Mouse (Mus musculus) kidney, postnatal 0 days (tissue): ENCODE measurements around the gene Gm42906. TPM values are rescaled to one million over a fixed set of nuclear protein-coding genes. Genes with fewer than 3 reads are reported as not detected.

Experiments used
- ATAC-seq: fragments of 200-750 bp; cut with Nextera tagmentation; replicated peaks from 2 replicates; pipeline ENCODE4 v1.8.0; 2017; ENCODE audit warnings: low read depth, moderate number of reproducible peaks, moderate TSS enrichment, moderate library complexity; ENCODE audit not compliant: low FRiP score
- DNase-seq: peaks from one replicate; pipeline ENCODE4 v3.0.0-alpha.2; 2016; ENCODE audit warnings: low spot score
- H3K27ac ChIP-seq: fragments of 300-500 bp; sonication (generic); 2 replicates; pipeline ENCODE4 v1.5.1; 2014; ENCODE audit warnings: mild to moderate bottlenecking
- H3K27me3 ChIP-seq: fragments of 300-500 bp; sonication (generic); 2 replicates; pipeline ENCODE4 v1.6.1; 2014; ENCODE audit warnings: low read length, mixed read lengths; ENCODE audit not compliant: insufficient read depth
- H3K36me3 ChIP-seq: fragments of 300-500 bp; sonication (generic); 2 replicates; pipeline ENCODE4 v1.6.1; 2014; ENCODE audit warnings: low read length, mixed read lengths; ENCODE audit not compliant: insufficient read depth
- H3K4me1 ChIP-seq: fragments of 300-500 bp; sonication (generic); replicated peaks from 2 replicates; pipeline ENCODE4 v1.6.1; 2014; ENCODE audit warnings: antibody characterized with exemption, low read length, mixed read lengths; ENCODE audit not compliant: insufficient read depth
- H3K4me2 ChIP-seq: fragments of 300-500 bp; sonication (generic); 2 replicates; pipeline ENCODE4 v1.6.1; 2014; ENCODE audit warnings: mild to moderate bottlenecking, low read length, moderate library complexity, mixed read lengths
- H3K4me3 ChIP-seq: fragments of 300-500 bp; sonication (generic); replicated peaks from 2 replicates; pipeline ENCODE4 v1.5.1; 2014; ENCODE audit warnings: low read depth, low read length
- H3K9ac ChIP-seq: fragments of 300-500 bp; sonication (generic); 2 replicates; pipeline ENCODE4 v1.6.1; 2014; ENCODE audit warnings: low read depth, low read length
- H3K9me3 ChIP-seq: fragments of 300-500 bp; sonication (generic); replicated peaks from 2 replicates; pipeline ENCODE4 v1.6.1; 2016; ENCODE audit warnings: low read length, inconsistent platforms, mixed read lengths
- CTCF ChIP-seq: IDR thresholded peaks from 2 replicates; pipeline ENCODE4 v1.5.1; 2016; ENCODE audit warnings: antibody characterized with exemption, low read depth, mild to moderate bottlenecking, moderate library complexity
- WGBS: fragments of 180-500 bp; shearing (Covaris S2); extraction: QIAGEN DNeasy Blood & Tissue Kit; methylation state at CpG from one replicate; pipeline ENCODE4 v1.1.7; 2014; 5-methylcytosine and 5-hydroxymethylcytosine counted together
- polyA plus RNA-seq: library from polyadenylated mRNA; unstranded; fragments of >200 nt; fragmentation: Nextera tagmentation; extraction: Ambion mirVana; gene quantifications from 2 replicates; pipeline ENCODE4 v1.2.1, GENCODE M21; 2015

The Gm42906 gene
- polyA plus RNA-seq, 1 experiment from 2014 or later = not detected

GRCm38 (mm10) chr5:151175897-151176313, 252.1 kb downstream of the Gm42906 start:
- no peak overlapping the region for H3K4me2 ChIP-seq
- no peak for TF ChIP-seq CTCF

DNA sequence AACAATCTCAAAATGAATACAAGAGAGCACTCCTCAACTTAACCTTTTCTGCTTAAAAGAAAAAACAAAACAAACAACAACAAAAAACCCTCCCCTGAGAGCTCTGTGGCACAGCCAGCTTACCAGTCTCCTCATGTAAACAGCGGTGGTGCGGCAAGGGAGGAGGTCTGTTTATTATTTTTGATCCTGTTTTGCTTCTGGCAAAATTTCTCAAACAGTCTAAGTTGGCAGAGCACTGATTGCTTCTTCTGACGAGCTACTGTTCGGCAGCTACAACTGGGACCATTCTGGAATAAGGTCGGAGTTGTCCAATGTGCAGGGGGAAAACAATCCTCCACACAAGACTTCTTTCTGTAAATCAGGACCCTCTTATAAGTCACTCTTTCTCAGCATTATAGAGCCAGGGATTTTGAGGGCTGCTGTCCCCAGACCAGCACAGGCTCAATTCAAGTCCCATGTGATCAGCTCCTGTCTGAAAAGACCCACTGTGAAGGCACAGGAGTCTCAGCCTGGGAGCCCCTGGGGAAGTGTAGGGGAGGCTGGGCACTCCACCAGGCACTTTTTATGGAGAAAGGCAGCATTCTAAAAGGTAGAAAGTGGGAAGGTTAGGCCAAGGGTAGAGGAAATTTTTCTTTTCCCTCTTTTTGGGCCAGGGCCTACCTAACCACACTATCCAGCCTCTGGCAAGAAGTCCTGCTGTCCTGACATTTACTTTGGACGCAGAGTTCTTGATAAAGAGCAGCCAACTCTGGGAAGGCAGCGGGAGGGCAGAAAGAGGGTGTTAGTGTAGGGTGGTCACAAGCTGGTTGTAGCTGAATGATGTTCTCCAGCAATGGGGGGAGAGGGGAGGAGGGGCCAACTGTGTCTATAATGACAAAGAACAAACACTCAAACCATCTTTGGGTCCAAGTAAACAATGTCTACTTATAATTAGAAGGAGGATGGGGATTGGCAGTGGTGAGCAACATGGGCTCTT, 253.2 kb downstream of the Gm42906 start:
- no peak overlapping the region for H3K27ac ChIP-seq
- 66% methylated on average over 7 of the region's 7 CpGs for WGBS
- DNase-seq (no peak), ATAC-seq (no peak)
- no peaks in the 10 kb centered on the region for H3K36me3 ChIP-seq
- no peak for TF ChIP-seq CTCF
- H3K9ac ChIP-seq = no peak overlapping the region
- H3K4me3 ChIP-seq = no peak overlapping the region
- H3K4me1 ChIP-seq = peaks cover 10% of the 10 kb centered on the region
- no peaks in the 10 kb centered on the region for H3K9me3 ChIP-seq
- H3K27me3 ChIP-seq = no peaks in the 10 kb centered on the region
- H3K4me2 ChIP-seq = no peak overlapping the region

More at GRCm38 (mm10) chr5:151175897-151176313, 252.1 kb downstream of the Gm42906 start:
- no peaks in the 10 kb centered on the region for H3K27me3 ChIP-seq
- H3K4me1 ChIP-seq = peaks cover 10% of the 10 kb centered on the region
- no peaks in the 10 kb centered on the region for H3K9me3 ChIP-seq
- H3K36me3 ChIP-seq = no peaks in the 10 kb centered on the region
- no peak overlapping the region for H3K4me3 ChIP-seq
- no peak overlapping the region for H3K9ac ChIP-seq
- ATAC-seq (peak; percentile 63), DNase-seq (peak; percentile 60)
- WGBS = 55% methylated on average over 4 of the region's 4 CpGs
- peak overlapping the region; percentile 37; the same call in 1 of the 2 replicates for H3K27ac ChIP-seq

DNA sequence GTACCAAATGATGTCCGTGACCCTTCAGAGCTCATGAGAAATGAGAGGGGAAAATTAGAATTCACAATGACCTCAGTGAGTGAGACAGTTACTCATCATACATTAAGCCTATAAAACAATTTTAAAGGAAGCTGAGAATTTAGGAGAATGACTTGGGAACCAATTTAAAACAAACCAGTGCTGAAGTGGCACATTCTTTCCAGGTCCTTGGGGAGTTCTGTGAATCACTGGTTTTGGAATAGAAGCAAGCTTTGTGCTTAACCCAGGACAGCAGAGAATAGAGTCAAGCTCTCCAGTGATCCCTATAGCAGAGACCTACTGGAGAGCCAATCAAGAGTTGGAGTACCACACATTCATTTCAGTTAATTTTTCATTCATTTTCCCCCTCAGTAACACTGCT, 254.2 kb downstream of the Gm42906 start:
- no peak for ATAC-seq
- no peaks in the 10 kb centered on the region for H3K27me3 ChIP-seq
- no peaks in the 10 kb centered on the region for H3K9me3 ChIP-seq
- H3K36me3 ChIP-seq = no peaks in the 10 kb centered on the region
- TF ChIP-seq CTCF = no peak
- peaks cover 10% of the 10 kb centered on the region for H3K4me1 ChIP-seq
- peak; percentile 35 for DNase-seq
- no peak overlapping the region for H3K4me2 ChIP-seq
- no peak overlapping the region for H3K4me3 ChIP-seq
- H3K27ac ChIP-seq = no peak overlapping the region
- H3K9ac ChIP-seq = no peak overlapping the region
- WGBS = 83% methylated on average over 1 of the region's 1 CpGs

GRCm38 (mm10) chr5:151170168-151170750, 257.7 kb downstream of the Gm42906 start:
- DNase-seq = no peak
- WGBS = 91% methylated on average over 3 of the region's 3 CpGs

GRCm38 (mm10) chr5:151168191-151168590, 259.8 kb downstream of the Gm42906 start:
- Histone ChIP-seq H3K27me3 (no peaks in the 10 kb centered on the region), H3K9ac (no peak overlapping the region), H3K27ac (0 out of 2 replicates have a peak overlapping the region, but pooled peaks have one; percentile 1), H3K9me3 (no peaks in the 10 kb centered on the region), H3K36me3 (no peaks in the 10 kb centered on the region), H3K4me3 (no peak overlapping the region), H3K4me1 (0 out of 2 replicates have a peak, but pooled peaks cover 11% of the 10 kb centered on the region), H3K4me2 (no peak overlapping the region)
- WGBS = 75% methylated on average over 3 of the region's 3 CpGs
- DNase-seq (no peak), ATAC-seq (no peak)
- TF ChIP-seq CTCF = no peak

More at GRCm38 (mm10) chr5:151170168-151170750, 257.7 kb downstream of the Gm42906 start:
- Histone ChIP-seq H3K36me3 (no peaks in the 10 kb centered on the region), H3K27ac (no peak overlapping the region), H3K4me2 (no peak overlapping the region), H3K27me3 (no peaks in the 10 kb centered on the region), H3K9ac (no peak overlapping the region), H3K4me3 (no peak overlapping the region), H3K9me3 (no peaks in the 10 kb centered on the region), H3K4me1 (peaks cover 21% of the 10 kb centered on the region; the same call in 1 of the 2 replicates)
- no peak for ATAC-seq
- TF ChIP-seq CTCF = no peak

DNA sequence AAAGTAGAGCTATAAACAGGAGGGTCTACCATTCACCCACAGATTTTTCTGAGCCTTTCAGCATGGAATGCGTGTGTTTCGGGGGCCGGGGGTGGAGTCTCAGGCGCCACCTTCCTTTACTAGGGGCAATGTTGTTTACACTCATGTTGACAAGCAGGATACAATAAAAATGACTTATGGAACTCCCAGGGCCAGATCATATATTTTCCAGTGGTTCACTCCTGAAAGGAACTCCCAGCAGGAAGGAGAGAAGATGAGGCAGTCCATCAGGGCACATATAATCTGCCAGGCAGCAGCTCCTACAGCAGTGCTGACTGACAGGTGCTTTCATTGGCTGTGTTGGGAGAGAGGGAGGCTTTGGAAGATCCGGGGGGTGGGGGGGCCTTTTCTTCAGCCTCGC, 260.3 kb downstream of the Gm42906 start:
- no peak for TF ChIP-seq CTCF
- H3K27ac ChIP-seq = peak overlapping the region; percentile 50; the same call in 1 of the 2 replicates
- no peak overlapping the region for H3K4me2 ChIP-seq
- no peaks in the 10 kb centered on the region for H3K27me3 ChIP-seq
- no peak overlapping the region for H3K9ac ChIP-seq
- H3K36me3 ChIP-seq = no peaks in the 10 kb centered on the region
- H3K9me3 ChIP-seq = no peaks in the 10 kb centered on the region
- DNase-seq (peak; percentile 79), ATAC-seq (peak; percentile 41; the same call in 1 of the 2 replicates)
- no peak overlapping the region for H3K4me3 ChIP-seq
- H3K4me1 ChIP-seq = 0 out of 2 replicates have a peak, but pooled peaks cover 11% of the 10 kb centered on the region
- 36% methylated on average over 6 of the region's 6 CpGs for WGBS
